Comparison of ENCODE assay signal across 17 mouse cellular contexts in genomic region chr6:103339961-103340732, GRCm38 (mm10).
DNase-seq lines count a peak whose midpoint lies in the region; ATAC-seq and TF ChIP-seq lines count a peak whose summit lies in the region.
"Had no signal": no experiment of that assay in that cellular context is flagged by ENCODE, and none has a peak within 500 bp of the region (broad histone marks: within the 10 kb centered on the region; RNA-seq: fewer than 3 reads in every experiment).

No protein-coding gene starts in this region.

- no peak overlapping the region for H3K9ac ChIP-seq in liver, postnatal 0 days (replicated peaks)
- no peak overlapping the region for H3K9ac ChIP-seq in liver, embryonic 12.5 days
- H3K9ac ChIP-seq: forebrain, embryonic 15.5 days; intestine, embryonic 15.5 days had no signal

- peaks cover 3% of the 10 kb centered on the region; the same call in 1 of the 2 replicates for H3K4me1 ChIP-seq in liver, postnatal 0 days (ENCODE audit: insufficient read depth)
- H3K4me1 ChIP-seq in liver, embryonic 12.5 days: no peaks in the 10 kb centered on the region
- H3K4me1 ChIP-seq in megakaryocyte, embryonic 14.5 days: peaks cover 39% of the 10 kb centered on the region
- H3K4me1 ChIP-seq: heart, embryonic 10.5 days; intestine, embryonic 15.5 days had no signal

- TF ChIP-seq CTCF in liver, postnatal 0 days (IDR thresholded peaks at IDR 0.05; ENCODE audit: low read depth): no peak

- WGBS in liver, postnatal 0 days (ENCODE audit: insufficient replicate concordance): 26% methylated on average over 7 of the region's 7 CpGs
- 24% methylated on average over 7 of the region's 7 CpGs for WGBS in liver, embryonic 12.5 days (ENCODE audit: insufficient replicate concordance)

- no peak overlapping the region; the same call in 1 of the 2 replicates for H3K27ac ChIP-seq in liver, postnatal 0 days (ENCODE audit: low read depth)
- H3K27ac ChIP-seq in liver, embryonic 12.5 days: no peak overlapping the region
- H3K27ac ChIP-seq: forebrain, embryonic 15.5 days; gastrocnemius, adult 2 months; heart, embryonic 10.5 days; intestine, embryonic 15.5 days had no signal

- no peak overlapping the region for H3K4me3 ChIP-seq in liver, postnatal 0 days (ENCODE audit: low read depth, low read length)
- no peak overlapping the region for H3K4me3 ChIP-seq in liver, embryonic 12.5 days
- peak overlapping the region; percentile 18 for H3K4me3 ChIP-seq in megakaryocyte, embryonic 14.5 days (replicated peaks)
- H3K4me3 ChIP-seq: forebrain, embryonic 15.5 days; gastrocnemius, adult 2 months; heart, embryonic 10.5 days; intestine, embryonic 15.5 days; myocyte had no signal

- DNase-seq in liver, postnatal 0 days: no peak
- peak; percentile 41 for DNase-seq in thymus, postnatal 14 days
- DNase-seq in thymus, postnatal 4 days: no peak
- DNase-seq in adrenal gland, adult 18-20 months (ENCODE audit: low spot score in 2 of 2): no peak
- DNase-seq in gastrocnemius, postnatal 36 days: no peak
- DNase-seq: cerebellum, adult 11 months; cerebellum, postnatal 36 days; gastrocnemius, adult 2 months; heart, postnatal 36 days; kidney, postnatal 10 days had no signal

- intact Hi-C loops in gastrocnemius, postnatal 36 days (cut with DNase I): no loop called here

- TF ChIP-seq EP300 in liver, postnatal 0 days (IDR thresholded peaks at IDR 0.05; ENCODE audit: low read depth): peak; percentile 31; the same call in 1 of the 2 replicates

- H3K36me3 ChIP-seq in liver, postnatal 0 days (replicated peaks; ENCODE audit: insufficient read depth, low read length): no peaks in the 10 kb centered on the region
- no peaks in the 10 kb centered on the region for H3K36me3 ChIP-seq in liver, embryonic 12.5 days
- no peaks in the 10 kb centered on the region for H3K36me3 ChIP-seq in megakaryocyte, embryonic 14.5 days (replicated peaks; ENCODE audit: low read length)
- H3K36me3 ChIP-seq: forebrain, embryonic 15.5 days; heart, embryonic 10.5 days; intestine, embryonic 15.5 days had no signal

- peak; percentile 45; the same call in 1 of the 2 replicates for ATAC-seq in liver, postnatal 0 days
- no peak for ATAC-seq in liver, embryonic 12.5 days
- no peak for ATAC-seq in erythroblast, adult 5-6 weeks (replicated peaks; ENCODE audit: low FRiP score, poor library complexity, severe bottlenecking)
- ATAC-seq: forebrain, embryonic 15.5 days; intestine, embryonic 15.5 days had no signal

- H3K9me3 ChIP-seq in liver, postnatal 0 days (ENCODE audit: low read length): no peaks in the 10 kb centered on the region
- no peaks in the 10 kb centered on the region for H3K9me3 ChIP-seq in liver, embryonic 12.5 days (replicated peaks)
- no peaks in the 10 kb centered on the region for H3K9me3 ChIP-seq in megakaryocyte, embryonic 14.5 days
- H3K9me3 ChIP-seq: forebrain, embryonic 15.5 days; heart, embryonic 10.5 days; intestine, embryonic 15.5 days had no signal

- H3K27me3 ChIP-seq in liver, postnatal 0 days (ENCODE audit: insufficient read depth, low read length): no peaks in the 10 kb centered on the region
- no peaks in the 10 kb centered on the region for H3K27me3 ChIP-seq in liver, embryonic 12.5 days (replicated peaks)
- H3K27me3 ChIP-seq in megakaryocyte, embryonic 14.5 days (replicated peaks): no peaks in the 10 kb centered on the region
- H3K27me3 ChIP-seq: forebrain, embryonic 15.5 days; intestine, embryonic 15.5 days had no signal

- 0 out of 2 replicates have a peak overlapping the region, but pooled peaks have one; percentile 16 for H3K4me2 ChIP-seq in liver, postnatal 0 days (ENCODE audit: low read depth, low read length)
- no peak overlapping the region for H3K4me2 ChIP-seq in liver, embryonic 12.5 days
- H3K4me2 ChIP-seq: forebrain, embryonic 15.5 days; intestine, embryonic 15.5 days had no signal
